Mouse (Mus musculus) left cerebral cortex, adult 18-20 months (tissue): ENCODE measurements at regions not wholly inside any gene's neighbourhood (a gene's known extent, or its start where the extent isn't known, plus 50 kb on each side); places are given as distances from the start of the nearest gene placed in this dataset.
A peak's percentile ranks its signal among the peaks of the same experiment; 100 is the strongest.

ENCODE experiments used
- DNase-seq, 2 experiments: peaks; one replicate each; pipeline ENCODE4 v3.0.0; 2021 to 2022; ENCODE audit warnings: low spot score in 2 of 2, mixed read lengths in 1 of 2

- no peak for DNase-seq
These were observed 71.5 kb upstream of the Rpl39l start for GRCm38 (mm10) chr16:10098511-10098910.

- DNase-seq: peak; percentile 35 to 45
These were observed 81.3 kb upstream of the Rpl39l start for GRCm38 (mm10) chr16:10088461-10089353.

DNA sequence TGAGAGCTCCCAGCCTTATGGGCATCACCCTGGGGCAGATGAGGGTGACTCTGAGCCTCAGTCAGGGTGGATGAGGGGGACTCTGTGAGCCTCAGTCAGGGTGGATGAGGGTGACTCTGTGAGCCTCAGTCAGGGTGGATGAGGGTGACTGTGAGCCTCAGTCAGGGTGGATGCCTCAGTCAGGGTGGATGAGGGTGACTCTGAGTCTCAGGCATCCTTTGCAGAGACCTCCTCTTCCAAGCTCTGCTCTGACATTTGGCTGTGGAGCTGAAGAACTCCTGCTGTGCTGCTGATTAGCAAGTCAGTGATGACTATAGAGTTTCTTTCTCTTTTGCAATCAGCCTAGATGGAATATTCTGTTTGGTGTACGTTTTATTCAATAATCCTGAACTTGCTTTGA lies 83.7 kb upstream of the Rpl39l start:
- DNase-seq: no peak

DNA sequence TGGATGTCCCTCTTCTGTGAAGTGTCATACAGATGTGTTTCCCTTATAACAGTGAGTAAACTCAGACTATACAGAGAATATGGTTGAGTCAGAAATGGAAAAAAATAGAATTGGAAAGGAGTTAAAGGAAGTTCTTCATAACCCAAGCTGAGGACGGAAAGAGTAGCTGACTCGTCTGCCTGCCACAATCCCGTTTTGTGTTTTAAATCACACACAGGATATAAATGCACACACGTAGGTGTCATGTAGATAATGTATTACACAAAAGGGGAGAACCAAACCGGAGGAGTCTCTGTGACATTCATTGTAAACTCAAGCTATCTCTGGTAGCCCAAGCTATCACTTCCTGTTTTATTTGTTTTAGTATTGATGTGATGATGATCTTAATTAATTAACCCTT lies 84.6 kb upstream of the Rpl39l start:
- no peak for DNase-seq

- no peak for DNase-seq
These were observed 86.4 kb upstream of the Grin2a start for GRCm38 (mm10) chr16:10081751-10082150.

GRCm38 (mm10) chr16:10080121-10080679 lies 84.8 kb upstream of the Grin2a start:
- no peak for DNase-seq

- peak; percentile 66 to 80 for DNase-seq
These were observed 77.8 kb upstream of the Grin2a start for GRCm38 (mm10) chr16:10073158-10073557.

GRCm38 (mm10) chr16:10063491-10063890 lies 68.1 kb upstream of the Grin2a start:
- peak; percentile 61 to 81 for DNase-seq

DNA sequence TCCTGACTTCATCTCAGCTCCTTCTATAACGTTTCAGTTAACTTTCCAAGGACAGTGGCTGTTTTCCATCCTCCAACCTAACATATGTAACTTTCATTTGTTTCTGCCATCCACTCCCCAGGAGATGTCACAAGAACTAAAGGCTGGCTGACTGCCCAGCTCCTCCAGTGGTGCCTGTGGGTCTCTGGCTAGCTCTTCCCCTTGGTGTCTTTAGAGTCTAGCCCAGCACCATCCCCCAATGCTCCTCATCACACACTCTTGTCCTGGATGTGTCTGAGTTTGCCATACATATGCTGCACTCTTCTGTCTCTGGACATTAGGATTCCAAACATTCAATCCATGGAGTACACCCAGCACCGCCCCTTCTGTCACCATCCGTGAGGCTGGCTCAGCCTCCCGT lies 62.7 kb upstream of the Grin2a start:
- DNase-seq: no peak
